Mouse (Mus musculus): ENCODE results near the gene Tnxb.

The Tnxb gene

GRCm38 (mm10) chr17:34670235-34670634, at the start of gene Tnxb:
TSS of gene Tnxb (plus strand) at chr17:34670535.
- DNase-seq (ENCODE audit: low spot score), result no peak

- no peak for DNase-seq (ENCODE audit: low spot score)
Observed at GRCm38 (mm10) chr17:34621006-34621405, 49.3 kb upstream of the Tnxb start.

GRCm38 (mm10) chr17:34623161-34623560, 47.2 kb upstream of the Tnxb start:
- DNase-seq (ENCODE audit: low spot score), result no peak

- no peak for DNase-seq (ENCODE audit: low spot score)
Observed at GRCm38 (mm10) chr17:34624981-34625380, 45.4 kb upstream of the Tnxb start.

- no peak for DNase-seq (ENCODE audit: low spot score)
Observed at GRCm38 (mm10) chr17:34626062-34626772, 44.1 kb upstream of the Tnxb start.

- no peak for DNase-seq (ENCODE audit: low spot score)
Observed at GRCm38 (mm10) chr17:34626773-34627092, 43.6 kb upstream of the Tnxb start.

GRCm38 (mm10) chr17:34627093-34627942, 43.0 kb upstream of the Tnxb start:
- DNase-seq (ENCODE audit: low spot score), result no peak

GRCm38 (mm10) chr17:34627943-34628643, 42.2 kb upstream of the Tnxb start, which contains the start of gene Ppt2:
TSS of gene Ppt2 (minus strand) at chr17:34628510.
- no peak for DNase-seq (ENCODE audit: low spot score)

- no peak for DNase-seq (ENCODE audit: low spot score)
Observed at GRCm38 (mm10) chr17:34628644-34628967, 41.7 kb upstream of the Tnxb start.

- DNase-seq (ENCODE audit: low spot score), result no peak
Observed at GRCm38 (mm10) chr17:34629221-34629751, 41.0 kb upstream of the Tnxb start, which contains the start of gene Prrt1. TSS of gene Prrt1 (plus strand) at chr17:34629533.

- no peak for DNase-seq (ENCODE audit: low spot score)
Observed at GRCm38 (mm10) chr17:34629796-34630603, 40.3 kb upstream of the Tnxb start.

GRCm38 (mm10) chr17:34630761-34631301, 39.5 kb upstream of the Tnxb start:
- no peak for DNase-seq (ENCODE audit: low spot score)

GRCm38 (mm10) chr17:34631647-34632046, 38.7 kb upstream of the Tnxb start:
- DNase-seq (ENCODE audit: low spot score), result no peak

- no peak for DNase-seq (ENCODE audit: low spot score)
Observed at GRCm38 (mm10) chr17:34632261-34632691, 38.1 kb upstream of the Tnxb start.

- DNase-seq (ENCODE audit: low spot score), result no peak
Observed at GRCm38 (mm10) chr17:34635671-34636070, 34.7 kb upstream of the Tnxb start.

- no peak for DNase-seq (ENCODE audit: low spot score)
Observed at GRCm38 (mm10) chr17:34637459-34637858, 32.9 kb upstream of the Tnxb start.

- DNase-seq (ENCODE audit: low spot score), result no peak
Observed at GRCm38 (mm10) chr17:34639461-34640255, 30.7 kb upstream of the Tnxb start.

GRCm38 (mm10) chr17:34640778-34641601, 29.3 kb upstream of the Tnxb start:
- DNase-seq (ENCODE audit: low spot score), result no peak

GRCm38 (mm10) chr17:34641945-34642344, 28.4 kb upstream of the Tnxb start:
- DNase-seq (ENCODE audit: low spot score), result no peak

GRCm38 (mm10) chr17:34643379-34643778, 27.0 kb upstream of the Tnxb start:
- no peak for DNase-seq (ENCODE audit: low spot score)
